Mouse (Mus musculus) 3T3-L1 (cell line): Measurements from ENCODE around the gene Rnase2b.
"Not testable (repeated sequence)": the region's sequence is repeated elsewhere in the genome, so short reads cannot be mapped to it uniquely, and the experiment has no call there.

ENCODE experiments used
- DNase-seq: peaks from one replicate; pipeline ENCODE4 v3.0.0-alpha.2; 2015; ENCODE audit warnings: low read depth, low spot score

Gene Rnase2b

DNA sequence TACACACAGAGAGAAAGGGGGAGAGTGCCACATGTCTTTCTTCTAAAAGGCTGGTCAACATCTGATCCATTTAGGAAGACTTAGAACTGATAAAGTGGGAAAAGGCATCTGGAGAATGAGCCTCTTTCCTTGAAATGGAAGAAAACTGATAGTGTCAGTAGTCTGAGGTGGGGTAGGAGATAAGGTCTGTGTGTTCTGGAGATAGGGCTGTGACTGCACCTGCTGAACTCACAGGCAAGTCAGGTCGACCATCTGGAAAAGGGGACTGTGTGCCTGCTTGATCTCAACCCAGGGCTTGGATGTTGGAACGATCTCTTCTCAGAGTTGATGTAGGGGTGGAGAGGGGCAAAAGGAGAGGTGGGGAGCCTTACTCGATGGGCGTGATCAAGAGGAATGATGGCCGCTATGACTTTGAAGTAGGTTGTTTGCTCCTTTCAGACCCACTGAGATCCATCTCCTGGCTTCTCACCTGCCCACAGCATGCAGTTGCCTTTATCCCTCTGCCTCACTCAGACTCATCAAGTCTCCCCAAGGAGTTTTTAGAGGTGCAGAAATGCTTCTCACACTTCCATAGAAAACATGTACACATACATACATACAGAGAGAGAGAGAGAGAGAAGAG, 9.7 kb upstream of the Rnase2b start:
- DNase-seq, result no peak

DNA sequence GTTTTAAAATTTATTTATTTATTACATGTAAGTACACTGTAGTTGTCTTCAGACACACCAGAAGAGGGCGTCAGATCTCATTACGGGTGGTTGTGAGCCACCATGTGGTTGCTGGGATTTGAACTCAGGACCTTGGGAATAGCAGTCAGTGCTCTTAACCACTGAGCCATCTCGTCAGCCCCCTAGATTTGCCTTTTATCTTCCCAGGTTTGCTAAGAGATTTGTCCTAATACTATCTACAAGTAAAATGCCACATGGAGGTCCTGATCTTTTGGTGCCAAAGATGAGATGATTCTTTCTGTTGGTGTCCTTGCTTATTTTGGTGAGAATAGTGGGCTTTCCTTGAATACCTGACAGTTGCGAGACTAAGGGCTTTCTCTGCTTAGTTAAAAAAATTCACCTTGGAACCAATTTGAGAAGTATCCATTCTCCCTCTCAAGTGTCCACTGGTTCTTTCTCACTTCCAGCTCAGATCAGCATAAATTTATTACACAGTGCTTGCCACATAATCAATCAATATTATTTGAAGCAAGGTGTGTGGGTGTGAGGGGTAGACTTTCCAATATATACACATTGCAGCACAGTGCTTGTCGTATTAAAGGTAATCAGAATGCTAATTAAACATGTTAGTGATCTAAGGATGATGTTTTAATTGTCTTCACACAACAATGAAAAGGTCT, 5.9 kb upstream of the Rnase2b start:
- DNase-seq, result no peak

DNA sequence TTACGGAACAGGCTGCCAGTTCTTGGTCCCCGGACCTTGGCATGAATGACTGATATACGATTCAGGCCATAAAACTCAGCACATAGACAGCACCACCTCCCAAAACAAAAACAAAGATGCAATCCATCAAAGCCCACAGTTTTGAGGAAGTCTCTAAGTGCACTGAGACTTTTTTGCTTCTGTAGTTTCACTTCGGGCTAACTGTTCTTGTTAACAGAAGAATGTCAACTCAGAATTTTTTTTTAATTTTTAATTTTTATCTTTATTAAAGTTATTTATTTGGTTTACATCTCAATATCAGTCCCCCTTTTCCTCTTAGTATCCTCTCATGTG, 5.4 kb upstream of the Rnase2b start:
- DNase-seq, result no peak

DNA sequence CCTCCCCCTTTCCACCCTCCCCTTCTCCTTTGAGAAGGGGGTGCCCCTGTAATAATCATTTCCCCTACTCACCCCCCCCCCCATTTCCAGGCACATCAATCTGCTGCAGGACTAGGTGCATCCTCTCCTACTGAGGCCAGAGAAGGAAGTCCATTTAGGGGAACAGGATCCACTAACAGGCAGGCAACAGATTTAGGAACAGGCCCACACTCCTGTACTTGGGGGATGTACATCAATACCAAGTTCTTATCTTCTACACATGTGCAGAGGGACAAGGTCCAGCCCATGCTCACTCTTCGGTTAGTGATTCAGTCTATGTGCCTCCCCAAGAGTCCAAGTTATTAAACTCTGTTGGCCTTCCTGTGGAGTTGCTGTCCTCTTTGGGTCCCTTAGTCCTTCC, 5.0 kb upstream of the Rnase2b start:
- DNase-seq, result no peak

DNA sequence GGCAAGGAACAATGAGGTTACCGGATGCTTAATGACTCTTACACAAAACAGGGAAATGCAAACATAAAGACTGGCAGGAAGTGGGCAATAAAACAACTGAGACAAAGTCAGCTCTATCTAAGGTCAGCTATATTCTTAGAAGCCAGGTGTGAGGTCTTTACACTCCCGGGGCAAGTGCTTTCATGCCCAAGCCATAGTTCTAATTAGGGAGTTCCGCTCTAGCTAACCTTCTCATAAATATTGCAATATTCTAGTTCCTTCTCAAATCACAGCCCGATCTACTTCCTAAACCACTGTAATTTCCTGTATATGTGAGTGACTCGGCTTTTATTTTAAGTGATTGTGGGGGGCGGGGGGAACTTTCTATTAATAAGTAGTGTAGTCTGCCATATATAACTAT, 1.3 kb downstream of the Rnase2b start:
- not testable (repeated sequence) for DNase-seq

DNA sequence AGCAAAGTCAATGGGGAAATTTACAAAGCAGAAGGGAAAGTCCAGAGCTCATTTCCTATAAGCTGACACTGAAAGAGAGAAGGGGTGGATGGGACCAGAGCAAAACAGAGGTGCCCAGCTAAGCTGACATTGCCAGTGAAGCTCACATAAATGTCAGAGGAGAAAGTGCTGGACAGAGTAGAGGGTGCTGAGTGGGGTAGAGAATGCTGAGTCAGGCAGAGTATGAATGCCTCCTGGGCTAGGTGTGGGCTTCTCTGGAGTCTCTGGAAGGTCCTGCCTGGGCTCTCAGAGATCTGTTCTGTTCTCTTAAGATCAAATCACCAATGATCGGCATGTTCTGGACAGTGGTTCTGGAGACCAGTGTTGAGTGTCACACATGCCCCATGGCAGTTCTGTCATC, 3.4 kb downstream of the Rnase2b start:
- no peak for DNase-seq

DNA sequence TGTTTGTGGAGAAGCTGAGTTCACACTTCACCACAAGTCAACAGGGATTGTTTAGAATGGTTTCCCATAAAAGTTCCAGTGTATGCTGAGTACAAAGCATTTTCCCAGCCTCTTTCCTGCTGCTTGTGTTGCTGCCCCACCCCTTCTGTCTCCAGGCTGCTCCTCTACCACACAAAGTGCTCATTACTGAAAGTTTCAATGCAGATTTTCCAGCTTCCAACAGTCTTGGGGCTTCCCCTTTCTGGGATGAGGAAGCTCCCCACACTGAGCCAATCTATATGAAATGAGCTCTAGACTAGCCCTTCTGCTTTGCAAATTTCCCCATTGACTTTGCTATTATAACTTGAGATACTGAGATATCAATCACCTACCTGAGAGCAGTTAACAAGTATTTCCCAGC, 4.0 kb downstream of the Rnase2b start:
- no peak for DNase-seq

DNA sequence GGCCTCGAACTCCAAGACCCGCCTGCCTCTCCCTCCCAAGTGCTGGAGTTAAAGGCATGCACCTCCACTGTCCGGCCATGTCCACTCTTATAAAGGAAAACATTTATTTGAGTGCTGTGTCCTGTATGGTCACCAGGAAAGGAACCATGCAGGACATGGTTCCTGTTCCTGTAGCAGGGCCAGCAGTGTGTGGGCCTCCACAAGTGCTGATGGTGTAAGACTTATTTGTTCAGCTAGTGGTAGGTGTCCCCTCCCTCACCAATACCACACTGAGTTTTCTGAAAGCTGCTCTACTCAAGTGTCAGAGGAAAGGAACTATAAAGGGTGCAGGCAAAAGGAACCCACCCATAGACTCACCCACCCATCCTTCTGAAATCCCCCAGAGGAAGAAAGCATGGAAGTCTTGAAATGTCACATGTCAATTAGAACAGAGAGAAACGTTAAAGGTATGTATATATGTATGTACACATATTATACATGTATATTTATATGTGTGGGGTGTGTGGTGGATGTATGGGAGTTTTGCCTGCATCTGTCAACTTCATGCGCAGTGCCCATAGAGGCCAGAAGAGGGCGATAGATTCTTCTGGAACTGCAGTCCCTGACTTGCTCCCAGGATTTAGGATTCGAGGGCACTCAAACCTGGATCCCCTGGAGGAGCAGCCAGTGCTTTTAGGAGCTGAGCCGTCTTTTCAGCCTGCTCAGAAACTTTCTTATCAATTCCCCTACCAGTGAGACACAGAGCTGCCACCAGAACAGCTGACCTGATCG, 10.2 kb downstream of the Rnase2b start:
- peak; percentile 74 for DNase-seq

DNA sequence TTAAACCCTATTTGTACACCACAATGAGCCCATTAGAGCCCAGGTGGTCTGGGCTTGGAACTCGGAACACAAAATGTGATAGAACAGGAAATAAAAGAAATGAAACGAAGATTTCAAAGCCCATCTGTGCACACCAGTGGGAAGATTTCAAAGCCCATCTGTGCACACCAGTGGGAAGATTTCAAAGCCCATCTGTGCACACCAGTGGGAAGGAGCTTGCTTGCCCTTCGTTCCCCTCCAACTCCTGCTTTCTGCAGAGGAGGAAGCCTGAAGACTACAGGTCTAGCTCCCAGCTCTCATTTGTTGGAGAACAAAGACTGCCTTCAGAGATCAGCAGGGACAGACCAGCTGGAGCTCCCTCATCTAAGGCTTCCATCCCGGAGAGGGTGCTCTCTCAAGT, 10.9 kb downstream of the Rnase2b start:
- not testable (repeated sequence) for DNase-seq

DNA sequence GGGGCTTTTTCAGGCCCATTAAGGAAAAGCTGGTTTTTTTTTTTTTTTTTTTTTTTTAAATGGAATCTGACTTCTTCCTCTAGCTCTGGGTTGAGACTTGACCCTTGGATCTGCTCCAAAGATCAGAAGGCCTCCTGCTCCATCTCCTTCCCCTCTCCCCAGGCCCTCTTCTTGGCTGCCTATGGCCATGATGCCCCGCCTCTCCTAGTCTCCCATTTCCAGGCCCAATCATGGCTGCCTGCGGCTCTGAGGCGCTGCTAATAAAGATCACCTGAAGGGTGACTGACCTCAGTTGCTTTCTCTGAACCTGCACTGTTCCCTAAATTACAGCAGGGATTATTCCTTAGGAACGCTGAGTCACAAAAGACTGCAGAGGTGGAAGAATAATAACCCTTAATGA, 11.8 kb downstream of the Rnase2b start:
- DNase-seq, result no peak

DNA sequence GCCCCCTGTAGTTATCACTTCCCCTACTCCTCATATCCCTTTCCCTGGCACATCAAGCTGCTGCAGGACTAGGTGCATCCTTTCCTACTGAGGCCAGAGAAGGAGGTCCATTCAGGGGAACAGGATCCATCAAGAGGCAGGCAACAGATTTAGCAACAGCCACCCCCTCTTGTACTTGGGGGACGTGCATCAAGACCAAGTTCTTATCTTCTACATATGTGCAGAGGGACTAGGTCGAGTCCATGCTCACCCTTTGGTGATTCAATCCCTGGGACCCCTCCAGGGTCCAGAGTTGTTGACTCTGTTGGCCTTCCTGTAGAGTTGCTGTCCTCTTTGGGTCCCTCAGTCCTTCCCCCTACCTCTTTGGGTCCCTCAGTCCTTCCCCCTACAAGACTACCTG, 19.0 kb downstream of the Rnase2b start:
- DNase-seq, result not testable (repeated sequence)

DNA sequence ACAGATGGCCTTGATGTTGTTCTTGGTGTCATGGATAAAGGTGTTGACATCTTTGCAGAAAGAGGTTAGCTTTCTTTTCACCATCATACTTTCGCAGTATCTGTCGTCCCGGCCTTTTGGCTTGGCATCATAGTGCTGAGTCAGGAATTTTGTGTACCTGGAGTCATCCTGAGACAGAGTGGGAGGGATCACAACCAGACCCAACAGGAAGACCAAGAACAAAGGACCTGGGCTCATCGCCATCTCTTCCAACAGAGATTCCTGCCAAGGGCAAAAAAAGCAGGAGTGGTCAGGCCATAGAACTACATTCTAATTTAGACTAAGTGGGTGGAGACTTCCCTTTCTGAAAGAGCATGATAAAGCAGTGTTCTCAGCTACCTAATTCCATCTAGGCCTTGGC, 33.6 kb downstream of the Rnase2b start:
- DNase-seq, result no peak

DNA sequence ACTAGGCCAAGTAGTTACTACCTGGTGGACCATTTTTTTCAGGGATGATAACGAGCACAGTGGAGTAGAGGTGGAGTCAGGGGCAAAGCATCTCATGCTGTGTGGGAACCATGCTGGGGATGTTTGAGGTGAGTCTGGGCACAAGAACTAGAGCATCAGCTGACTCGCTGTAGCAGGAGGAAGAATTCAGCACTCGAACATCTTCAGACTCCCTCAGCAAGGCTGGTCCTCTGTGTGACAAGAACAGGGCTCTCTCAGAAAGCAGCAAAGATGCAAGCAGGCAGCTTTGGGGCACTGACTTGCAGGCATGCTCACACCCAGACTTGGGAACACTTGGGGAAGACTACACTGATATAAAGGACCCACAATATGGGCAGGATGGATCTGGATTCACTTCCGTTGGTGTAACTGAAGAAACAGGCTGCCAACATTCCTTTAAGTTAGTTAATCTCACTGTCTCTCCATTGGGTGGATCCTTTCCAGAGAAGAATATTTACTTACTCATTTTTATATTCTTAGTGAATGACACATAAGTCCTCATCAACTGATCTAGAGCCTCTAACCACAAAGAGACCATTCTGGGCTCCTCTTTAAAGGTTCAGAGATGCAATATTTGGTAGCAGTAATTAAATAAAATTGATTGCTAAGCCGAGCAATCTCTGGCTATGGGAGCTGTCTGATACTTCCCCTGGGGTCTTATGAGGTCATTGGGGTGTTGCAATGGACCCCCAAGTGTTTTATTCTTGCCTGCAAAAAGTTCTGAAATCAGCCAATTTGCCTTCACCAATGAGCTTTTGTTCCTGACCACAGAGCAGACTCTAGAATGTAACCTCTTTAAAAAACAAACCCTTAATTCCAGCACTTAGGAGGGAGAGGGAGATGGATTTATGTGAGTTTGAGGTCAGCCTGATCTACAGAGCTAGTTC, 37.3 kb downstream of the Rnase2b start, which contains the start of gene Ang2:
TSS of gene Ang2 (minus strand) at position 51 of the 926 bp plus-strand sequence.
- peak; percentile 70 for DNase-seq

DNA sequence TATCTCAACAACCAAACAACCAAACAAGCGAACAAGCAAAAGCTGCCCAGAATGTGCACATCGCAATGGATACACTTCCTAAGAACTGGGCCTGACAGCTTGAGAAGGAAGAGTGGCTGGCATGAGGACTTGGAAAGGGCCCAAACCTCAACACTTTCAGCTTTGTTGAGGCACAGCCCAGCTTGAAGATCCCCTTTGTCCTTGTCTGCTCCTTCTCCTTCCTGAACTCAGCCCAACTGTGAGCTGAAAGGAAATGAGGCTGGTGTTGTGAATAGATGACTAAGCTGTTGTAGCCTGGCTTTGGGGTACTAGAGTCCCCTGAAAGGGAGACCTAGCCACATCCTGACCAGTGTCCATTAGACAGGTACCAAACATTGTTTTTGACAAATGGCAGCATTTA, 38.0 kb downstream of the Rnase2b start:
- DNase-seq, result peak; percentile 82

DNA sequence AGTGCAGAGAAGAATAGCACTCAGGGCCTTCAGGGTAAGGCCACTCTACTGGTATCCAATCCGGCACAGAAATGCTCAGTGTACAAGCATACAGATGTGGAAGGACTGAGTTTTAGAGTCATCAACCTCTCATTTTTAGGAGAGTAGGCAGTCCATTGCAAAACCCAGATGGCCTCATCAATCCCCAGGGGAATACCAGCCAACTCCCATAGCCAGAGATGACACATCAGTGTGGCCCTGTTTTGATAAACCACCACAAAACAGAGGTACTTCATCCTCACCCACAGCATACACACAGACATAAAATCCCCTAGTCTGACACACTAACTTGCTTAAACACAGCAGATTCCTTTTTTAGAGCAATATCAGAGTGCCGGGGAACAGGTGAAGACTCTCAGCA, 38.4 kb downstream of the Rnase2b start:
- DNase-seq, result peak; percentile 77

DNA sequence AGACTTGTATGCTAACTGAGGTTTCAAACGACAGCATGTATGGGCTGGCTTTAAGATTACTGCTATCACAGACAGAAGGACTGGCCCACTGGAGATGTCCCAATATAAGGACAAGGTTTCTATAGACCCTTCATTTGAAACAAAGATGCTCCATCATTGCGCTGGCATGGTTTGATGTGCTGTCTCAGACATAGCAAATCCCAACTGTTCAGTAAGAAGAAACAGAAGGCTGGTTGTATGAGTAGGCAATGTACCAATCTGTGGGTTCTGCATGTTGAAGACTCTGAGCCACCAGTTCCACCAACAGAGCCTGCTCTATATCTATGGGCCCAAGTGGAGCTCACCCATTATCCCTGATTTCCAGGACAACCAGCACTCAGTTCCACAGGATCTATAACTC, 41.1 kb downstream of the Rnase2b start, which contains the start of gene Ear14:
TSS of gene Ear14 (plus strand) at position 277 of the 400 bp plus-strand sequence.
- no peak for DNase-seq
